In genomic region chr12:24651063-24651557, GRCm38 (mm10) we compare ENCODE assay signal across 8 mouse cellular contexts. TPM values are rescaled to one million over a fixed set of nuclear protein-coding genes. Genes with fewer than 3 reads are reported as not detected.
DNase-seq lines count a peak whose midpoint lies in the region; ATAC-seq and TF ChIP-seq lines count a peak whose summit lies in the region.

Klf11 (plus strand) TSS chr12:24651274.

- H3K4me3 ChIP-seq in embryonic facial prominence, embryonic 13.5 days, result peak within 1 kb of the TSS; percentile 85
- peak within 1 kb of the TSS; percentile 97 for H3K4me3 ChIP-seq in heart, adult 2 months
- peak within 1 kb of the TSS; percentile 88 for H3K4me3 ChIP-seq in limb, embryonic 13.5 days
- peak within 1 kb of the TSS; percentile 91 for H3K4me3 ChIP-seq in midbrain, embryonic 16.5 days (ENCODE audit: low read depth, low read length)

- TF ChIP-seq CTCF in heart, adult 2 months (IDR thresholded peaks at IDR 0.05), result no peak

- peaks cover 23% of the 10 kb centered on the region for H3K4me1 ChIP-seq in embryonic facial prominence, embryonic 13.5 days
- H3K4me1 ChIP-seq in heart, adult 2 months (ENCODE audit: control insufficient read depth, insufficient read depth, low read length), result peaks cover 24% of the 10 kb centered on the region
- H3K4me1 ChIP-seq in limb, embryonic 13.5 days, result peaks cover 39% of the 10 kb centered on the region
- H3K4me1 ChIP-seq in midbrain, embryonic 16.5 days (ENCODE audit: control insufficient read depth, insufficient read depth, low read length), result peaks cover 22% of the 10 kb centered on the region

- no peaks in the 10 kb centered on the region for H3K27me3 ChIP-seq in embryonic facial prominence, embryonic 13.5 days
- H3K27me3 ChIP-seq in heart, adult 2 months (ENCODE audit: control insufficient read depth, insufficient read depth, low read length), result no peaks in the 10 kb centered on the region
- no peaks in the 10 kb centered on the region for H3K27me3 ChIP-seq in limb, embryonic 13.5 days
- no peaks in the 10 kb centered on the region for H3K27me3 ChIP-seq in midbrain, embryonic 16.5 days (ENCODE audit: control insufficient read depth, insufficient read depth, low read depth, low read length)

- intact Hi-C loops in heart, adult 2 months (cut with DNase I), result loop anchor here (2.0 kb wide), 1 partner anchor 20 kb away; no protein-coding TSS in a partner anchor

- H3K4me2 ChIP-seq in embryonic facial prominence, embryonic 13.5 days, result peak within 1 kb of the TSS; percentile 66
- peak within 1 kb of the TSS; percentile 67 for H3K4me2 ChIP-seq in limb, embryonic 13.5 days (replicated peaks)
- peak within 1 kb of the TSS; percentile 75 for H3K4me2 ChIP-seq in midbrain, embryonic 16.5 days (ENCODE audit: low read length)

- ATAC-seq in embryonic facial prominence, embryonic 13.5 days (ENCODE audit: insufficient number of reproducible peaks, insufficient read depth, low FRiP score, low TSS enrichment, low read depth), result peak; percentile 94
- peak; percentile 94 for ATAC-seq in limb, embryonic 13.5 days (ENCODE audit: low FRiP score, low read depth)
- ATAC-seq in midbrain, embryonic 16.5 days, result peak; percentile 92

- no peaks in the 10 kb centered on the region for H3K9me3 ChIP-seq in embryonic facial prominence, embryonic 13.5 days
- no peaks in the 10 kb centered on the region for H3K9me3 ChIP-seq in limb, embryonic 13.5 days
- no peaks in the 10 kb centered on the region for H3K9me3 ChIP-seq in midbrain, embryonic 16.5 days (replicated peaks; ENCODE audit: control insufficient read depth, low read length, poor library complexity, severe bottlenecking)

- H3K79me2 ChIP-seq in heart, adult 2 months (replicated peaks; ENCODE audit: control insufficient read depth, insufficient read depth, low read length), result 0 out of 2 replicates have a peak, but pooled peaks cover 2% of the 10 kb centered on the region

- TF ChIP-seq EP300 in heart, adult 2 months (IDR thresholded peaks at IDR 0.05; ENCODE audit: insufficient read depth, low read depth, low read length), result no peak

- WGBS in embryonic facial prominence, embryonic 13.5 days, result under 1% methylated on average over 55 of the region's 68 CpGs
- WGBS in heart, adult 2 months, result under 1% methylated on average over 68 of the region's 68 CpGs
- under 1% methylated on average over 58 of the region's 68 CpGs for whole genome bisulfite sequencing in limb, embryonic 13.5 days
- WGBS in midbrain, embryonic 16.5 days, result under 1% methylated on average over 47 of the region's 68 CpGs

- H3K27ac ChIP-seq in embryonic facial prominence, embryonic 13.5 days, result peak within 1 kb of the TSS; percentile 95
- H3K27ac ChIP-seq in heart, adult 2 months, result peak within 1 kb of the TSS; percentile 100
- peak within 1 kb of the TSS; percentile 89 for H3K27ac ChIP-seq in limb, embryonic 13.5 days
- H3K27ac ChIP-seq in midbrain, embryonic 16.5 days (ENCODE audit: low read length), result peak within 1 kb of the TSS; percentile 90

- peak within 1 kb of the TSS; percentile 89 for H3K9ac ChIP-seq in embryonic facial prominence, embryonic 13.5 days
- peak within 1 kb of the TSS; percentile 82 for H3K9ac ChIP-seq in heart, adult 2 months (ENCODE audit: low read depth, low read length)
- peak within 1 kb of the TSS; percentile 94 for H3K9ac ChIP-seq in limb, embryonic 13.5 days
- peak within 1 kb of the TSS; percentile 97 for H3K9ac ChIP-seq in midbrain, embryonic 16.5 days (ENCODE audit: low read depth, low read length)

- H3K36me3 ChIP-seq in embryonic facial prominence, embryonic 13.5 days, result peaks cover 27% of the 10 kb centered on the region
- H3K36me3 ChIP-seq in heart, adult 2 months (ENCODE audit: control insufficient read depth, insufficient read depth, low read length), result peaks cover 21% of the 10 kb centered on the region
- peaks cover 28% of the 10 kb centered on the region for H3K36me3 ChIP-seq in limb, embryonic 13.5 days
- peaks cover 11% of the 10 kb centered on the region; the same call in 1 of the 2 replicates for H3K36me3 ChIP-seq in midbrain, embryonic 16.5 days (ENCODE audit: control insufficient read depth, insufficient read depth, low read length)

- TF ChIP-seq POLR2A in heart, adult 2 months (IDR thresholded peaks at IDR 0.05; ENCODE audit: insufficient read depth, low read depth, low read length), result no peak

- DNase-seq in 3134 (ENCODE audit: extremely low read depth, insufficient read length, low spot score), result peak; percentile 90
- peak; percentile 99 for DNase-seq in adrenal gland, postnatal 36 days
- DNase-seq in heart, adult 2 months, result peak; percentile 99 to 100
- peak; percentile 98 to 99 for DNase-seq in kidney, adult 8-10 months
- DNase-seq in spleen, postnatal 10 days (ENCODE audit: low spot score in 2 of 2), result peak; percentile 95 to 97

RNA-seq across cellular contexts. Expression of gene Klf11, which starts in this region (rescaled TPM):
- 10 to 100 TPM; 12.8 to 14.2 TPM for total RNA-seq in adrenal gland, postnatal 36 days (2021)
- 11.2 and 13.4 TPM in 2 replicates for polyA plus RNA-seq in embryonic facial prominence, embryonic 13.5 days (2015; fragmentation: Nextera tagmentation; extraction: Ambion mirVana)
- 10 to 100 TPM in 1 of 2 experiments, 1 to 10 TPM in 1; 7.8 to 13.5 TPM for total RNA-seq in heart, adult 2 months (2021)
- 8.8 and 15.1 TPM in 2 replicates for polyA plus RNA-seq in heart, adult 2 months (2012; rRNA removed)
- polyA plus RNA-seq in limb, embryonic 13.5 days (2015; fragmentation: Nextera tagmentation; extraction: Ambion mirVana), result 12.4 and 13.1 TPM in 2 replicates
- polyA plus RNA-seq in midbrain, embryonic 16.5 days (2015; fragmentation: Nextera tagmentation; extraction: Ambion mirVana), result 21.4 and 22.6 TPM in 2 replicates

Comparison
In these comparisons a context has a peak if more than half of its experiments do, and no peak if none do; other contexts are left out.
1. Peak in every context shown above with its lines: DNase-seq, ATAC-seq, H3K4me3 ChIP-seq and H3K27ac ChIP-seq.